Comparison of ENCODE assay signal across 7 mouse cellular contexts in genomic region chr11:72607469-72608070, GRCm38 (mm10). TPM values are rescaled to one million over a fixed set of nuclear protein-coding genes. Genes with fewer than 3 reads are reported as not detected.
DNase-seq lines count a peak whose midpoint lies in the region; ATAC-seq and TF ChIP-seq lines count a peak whose summit lies in the region.

No protein-coding gene starts in this region.

- 0% methylated on average over 25 of the region's 79 CpGs for WGBS in hindbrain, embryonic 16.5 days
- whole genome bisulfite sequencing in limb, embryonic 11.5 days = 0% methylated on average over 62 of the region's 79 CpGs
- WGBS in midbrain, embryonic 10.5 days = under 1% methylated on average over 78 of the region's 79 CpGs
- 1% methylated on average over 79 of the region's 79 CpGs for WGBS in small intestine, adult 2 months

- no peak for TF ChIP-seq POLR2A in small intestine, adult 2 months (IDR thresholded peaks at IDR 0.05; ENCODE audit: low read depth, low read length)

- no peak for TF ChIP-seq CTCF in small intestine, adult 2 months (IDR thresholded peaks at IDR 0.05; ENCODE audit: extremely low read depth, insufficient read length, insufficient replicate concordance, low read depth, low read length)

- H3K4me2 ChIP-seq in hindbrain, embryonic 16.5 days (ENCODE audit: low read length) = peak overlapping the region; percentile 73
- H3K4me2 ChIP-seq in limb, embryonic 11.5 days (ENCODE audit: low read depth, severe bottlenecking) = peak overlapping the region; percentile 49

- H3K27ac ChIP-seq in hindbrain, embryonic 16.5 days (ENCODE audit: low read depth, low read length) = peak overlapping the region; percentile 99
- H3K27ac ChIP-seq in limb, embryonic 11.5 days (replicated peaks; ENCODE audit: low read depth, low read length) = peak overlapping the region; percentile 99
- H3K27ac ChIP-seq in midbrain, embryonic 10.5 days (replicated peaks) = peak overlapping the region; percentile 100
- peak overlapping the region; percentile 96 for H3K27ac ChIP-seq in small intestine, adult 2 months (ENCODE audit: insufficient read depth, low read depth, low read length)

- peak overlapping the region; percentile 72 for H3K4me3 ChIP-seq in hindbrain, embryonic 16.5 days (ENCODE audit: low read length)
- peak overlapping the region; percentile 93 for H3K4me3 ChIP-seq in limb, embryonic 11.5 days (ENCODE audit: low read depth, low read length)
- H3K4me3 ChIP-seq in midbrain, embryonic 10.5 days = peak overlapping the region; percentile 92
- H3K4me3 ChIP-seq in small intestine, adult 2 months (ENCODE audit: low read depth, low read length) = peak overlapping the region; percentile 83

- H3K4me1 ChIP-seq in hindbrain, embryonic 16.5 days (ENCODE audit: control insufficient read depth, insufficient read depth, low read depth, low read length) = peaks cover 7% of the 10 kb centered on the region
- H3K4me1 ChIP-seq in limb, embryonic 11.5 days (ENCODE audit: control insufficient read depth, insufficient read depth, low read length) = peaks cover 3% of the 10 kb centered on the region; the same call in 1 of the 2 replicates
- H3K4me1 ChIP-seq in midbrain, embryonic 10.5 days = peaks cover 14% of the 10 kb centered on the region
- H3K4me1 ChIP-seq in small intestine, adult 2 months (ENCODE audit: control insufficient read depth, insufficient read depth, insufficient read length, low read length) = no peaks in the 10 kb centered on the region

- no peaks in the 10 kb centered on the region for H3K9me3 ChIP-seq in hindbrain, embryonic 16.5 days (ENCODE audit: control insufficient read depth, low read length)
- no peaks in the 10 kb centered on the region for H3K9me3 ChIP-seq in limb, embryonic 11.5 days (ENCODE audit: control insufficient read depth, low read length)
- no peaks in the 10 kb centered on the region for H3K9me3 ChIP-seq in midbrain, embryonic 10.5 days (replicated peaks)

- no peaks in the 10 kb centered on the region for H3K36me3 ChIP-seq in hindbrain, embryonic 16.5 days (ENCODE audit: control insufficient read depth, insufficient read depth, low read length)
- no peaks in the 10 kb centered on the region for H3K36me3 ChIP-seq in limb, embryonic 11.5 days (ENCODE audit: control insufficient read depth, insufficient read depth, low read length)
- no peaks in the 10 kb centered on the region for H3K36me3 ChIP-seq in midbrain, embryonic 10.5 days
- no peaks in the 10 kb centered on the region for H3K36me3 ChIP-seq in small intestine, adult 2 months (ENCODE audit: control insufficient read depth, insufficient read depth, low read length)

- peak overlapping the region; percentile 85 for H3K9ac ChIP-seq in hindbrain, embryonic 16.5 days (ENCODE audit: low read depth, low read length)
- H3K9ac ChIP-seq in limb, embryonic 11.5 days (ENCODE audit: low read length) = peak overlapping the region; percentile 97

- no peaks in the 10 kb centered on the region for H3K27me3 ChIP-seq in hindbrain, embryonic 16.5 days (replicated peaks; ENCODE audit: control insufficient read depth, insufficient read depth, low read length)
- no peaks in the 10 kb centered on the region for H3K27me3 ChIP-seq in limb, embryonic 11.5 days (ENCODE audit: control insufficient read depth, insufficient read depth, low read length)
- no peaks in the 10 kb centered on the region for H3K27me3 ChIP-seq in midbrain, embryonic 10.5 days (ENCODE audit: low read depth, poor library complexity, severe bottlenecking)
- H3K27me3 ChIP-seq in small intestine, adult 2 months (ENCODE audit: control insufficient read depth, insufficient read depth, low read length) = no peaks in the 10 kb centered on the region

- DNase-seq in R1 (ENCODE audit: low read depth, low spot score) = peak; percentile 84
- DNase-seq in cerebellum, adult 8-10 months = peak; percentile 59
- DNase-seq in gastrocnemius, adult 8-10 months (ENCODE audit: low spot score in 2 of 2) = peak; percentile 70 to 76
- DNase-seq in limb, embryonic 11.5 days (ENCODE audit: low spot score) = peak; percentile 82
- DNase-seq in midbrain, embryonic 10.5 days (ENCODE audit: low spot score) = peak; percentile 78

- ATAC-seq in hindbrain, embryonic 16.5 days = peak; percentile 37
- peak; percentile 64 for ATAC-seq in limb, embryonic 11.5 days (ENCODE audit: insufficient number of reproducible peaks, low FRiP score, low TSS enrichment, low read depth)

RNA-seq across cellular contexts. Expression of gene Ube2g1, which starts 0.5 kb away (rescaled TPM):
- total RNA-seq in gastrocnemius, adult 8-10 months (2022) = 100 to 1,000 TPM in 1 of 4 experiments, 10 to 100 TPM in 3; 76.7 to 101 (median 81.9) TPM
- 76.5 and 82.2 TPM in 2 replicates for polyA plus RNA-seq in hindbrain, embryonic 16.5 days (2015; fragmentation: Nextera tagmentation; extraction: Ambion mirVana)
- polyA plus RNA-seq in limb, embryonic 11.5 days (2014; fragmentation: Nextera tagmentation; extraction: Ambion mirVana) = 94.7 and 96.3 TPM in 2 replicates
- polyA plus RNA-seq in midbrain, embryonic 10.5 days (2016; fragmentation: Nextera tagmentation; extraction: Ambion mirVana) = 90.6 and 94.0 TPM in 2 replicates
- 5.9 and 8.9 TPM in 2 replicates for polyA plus RNA-seq in small intestine, adult 2 months (2012; rRNA removed)

RNA-seq across cellular contexts. Expression of gene Spns3, which starts 57.3 kb away (rescaled TPM):
- under 1 TPM in 3 of 4 experiments, not detected in 1; 0.29 to 0.38 (median 0.31) TPM for total RNA-seq in gastrocnemius, adult 8-10 months (2022)
- 0.09 TPM in 1 of 2 replicates, not detected in the other for polyA plus RNA-seq in hindbrain, embryonic 16.5 days (2015; fragmentation: Nextera tagmentation; extraction: Ambion mirVana)
- polyA plus RNA-seq in limb, embryonic 11.5 days (2014; fragmentation: Nextera tagmentation; extraction: Ambion mirVana) = 0.07 TPM in 1 of 2 replicates, not detected in the other
- 0.06 TPM in 1 of 2 replicates, not detected in the other for polyA plus RNA-seq in midbrain, embryonic 10.5 days (2016; fragmentation: Nextera tagmentation; extraction: Ambion mirVana)
- 2.2 and 8.5 TPM in 2 replicates for polyA plus RNA-seq in small intestine, adult 2 months (2012; rRNA removed)

Comparison
In these comparisons a context has a peak if more than half of its experiments do, and no peak if none do; other contexts are left out.
1. Peak in every context shown above with its lines: DNase-seq, ATAC-seq, H3K4me3 ChIP-seq and H3K27ac ChIP-seq.